ENCODE assay signal across 1 mouse cellular context in genomic region chr4:41091391-41091790, GRCm38 (mm10).
TF ChIP-seq lines count a peak whose summit lies in the region.

No protein-coding gene starts in this region.

TF ChIP-seq in MEL, 35 proteins besides CTCF, POLR2A, EP300 and RAD21 (continued from another document):
- TF ChIP-seq NRF1 (IDR thresholded peaks at IDR 0.05; ENCODE audit: insufficient read depth, low read depth, low read length, poor library complexity, severe bottlenecking) (no peak), TBP (IDR thresholded peaks at IDR 0.05; ENCODE audit: low read depth, low read length) (no peak), GATA1 (IDR thresholded peaks at IDR 0.05; ENCODE audit: low read depth, low read length) (no peak), E2F4 (IDR thresholded peaks at IDR 0.05; ENCODE audit: borderline replicate concordance, low read depth, low read length) (no peak), CHD1 (IDR thresholded peaks at IDR 0.05; ENCODE audit: low read depth, low read length) (no peak), ZNF384 (IDR thresholded peaks at IDR 0.05; ENCODE audit: low read depth, low read length) (no peak)
